Mouse (Mus musculus): ENCODE measurements at regions not wholly inside any gene's neighbourhood (a gene's known extent, or its start where the extent isn't known, plus 50 kb on each side); places are given as distances from the start of the nearest gene placed in this dataset.

DNA sequence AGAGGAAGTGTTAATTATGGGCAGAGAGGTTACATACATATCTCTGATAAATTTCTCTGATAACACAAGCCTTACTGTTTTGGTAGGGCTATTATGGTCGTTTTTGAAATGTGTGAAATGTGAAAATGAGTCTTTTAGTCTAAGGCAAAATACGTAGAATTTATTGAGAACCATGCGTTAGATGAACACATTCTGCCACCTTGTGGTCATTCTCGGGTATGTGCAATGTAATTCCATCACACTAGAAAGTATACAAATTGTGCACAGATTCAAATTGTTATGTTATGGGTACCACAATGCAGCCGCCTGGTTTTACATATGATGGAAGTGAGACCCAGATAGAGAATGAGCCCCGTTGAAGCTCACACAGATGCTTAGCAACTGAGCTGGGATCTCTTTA, 138.7 kb downstream of the Cdr1 start:
- DNase-seq (ENCODE audit: low read depth, low spot score): peak; percentile 18

DNA sequence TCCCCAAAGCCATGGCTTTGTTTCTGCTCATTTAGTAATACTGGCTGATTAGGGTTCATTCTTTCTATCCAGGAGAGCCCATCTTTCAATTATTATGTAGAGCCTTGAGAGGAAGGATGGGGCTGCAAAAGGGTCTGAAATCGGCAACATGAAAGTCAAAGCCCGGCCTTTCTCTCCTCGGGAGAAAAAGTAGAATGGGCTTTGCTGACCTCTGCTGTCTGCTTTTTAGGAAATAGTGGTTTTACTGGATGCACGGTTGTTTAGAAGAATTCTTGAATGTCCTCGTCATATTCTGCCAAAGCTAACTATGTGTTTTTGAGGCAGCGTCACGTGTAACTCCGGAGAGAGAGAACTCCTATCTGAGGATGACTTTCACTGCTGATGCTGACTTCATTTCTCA, 142.2 kb downstream of the Cdr1 start:
- no peak for DNase-seq (ENCODE audit: low read depth, low spot score)

Measured in forelimb bud, embryonic 11.5 days (tissue).